Mouse (Mus musculus): Measurements from ENCODE around the gene Gm10139.
"Not testable (repeated sequence)": the region's sequence is repeated elsewhere in the genome, so short reads cannot be mapped to it uniquely, and the experiment has no call there.

The Gm10139 gene

DNA sequence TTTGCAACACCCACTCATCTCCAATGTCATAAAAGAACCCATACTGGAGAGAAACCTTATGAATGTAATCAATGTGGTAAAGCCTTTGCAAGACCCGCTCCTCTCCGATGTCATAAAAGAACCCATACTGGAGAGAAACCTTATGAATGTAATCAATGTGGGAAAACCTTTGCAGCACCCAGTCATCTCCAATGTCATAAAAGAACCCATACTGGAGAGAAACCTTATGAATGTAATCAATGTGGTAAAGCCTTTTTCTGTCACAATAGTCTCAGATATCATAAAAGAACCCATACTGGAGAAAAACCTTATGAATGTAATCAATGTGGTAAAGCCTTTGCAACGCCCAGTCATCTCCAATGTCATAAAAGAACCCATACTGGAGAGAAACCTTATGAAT lies at the start of gene Gm10139:
TSS of gene Gm10139 (plus strand) at position 301 of the 400 bp plus-strand sequence.
- in situ Hi-C loops (cut with MboI, MseI) = loop anchor here (5.0 kb wide), 2 partner anchors 135 to 920 kb away; no protein-coding TSS in a partner anchor

DNA sequence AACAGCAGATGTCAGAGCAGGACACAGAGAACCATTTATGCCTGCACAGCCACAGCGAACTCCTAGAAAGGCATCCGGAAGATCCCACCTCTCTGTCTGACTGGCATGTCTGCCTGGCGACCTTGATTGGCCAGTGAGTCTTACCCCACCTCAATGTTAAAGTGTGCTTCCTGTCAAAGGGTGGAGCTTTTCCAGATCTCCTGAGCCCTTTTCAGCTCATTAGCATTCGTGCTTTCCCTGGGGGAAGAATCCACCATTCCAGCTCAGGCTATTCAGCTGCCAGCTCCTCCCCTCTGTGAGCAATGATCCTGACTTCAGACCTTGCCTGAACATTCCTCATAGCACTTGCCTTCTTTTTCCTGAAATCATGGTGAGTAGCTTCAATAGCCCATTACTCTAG lies 45.2 kb downstream of the Gm10139 start:
- in situ Hi-C loops (cut with MboI, MseI) = not testable (repeated sequence)

All from regulatory T cell (primary cell).